Comparison of ENCODE assay signal across 13 mouse cellular contexts in genomic region chr12:76015026-76015425, GRCm38 (mm10).
DNase-seq lines count a peak whose midpoint lies in the region; ATAC-seq and TF ChIP-seq lines count a peak whose summit lies in the region.
"Had no signal": no experiment of that assay in that cellular context is flagged by ENCODE, and none has a peak within 500 bp of the region (broad histone marks: within the 10 kb centered on the region; RNA-seq: fewer than 3 reads in every experiment).

No protein-coding gene starts in this region.

- no peaks in the 10 kb centered on the region for H3K79me2 ChIP-seq in C2C12 (ENCODE audit: control insufficient read depth, insufficient read depth)
- H3K79me2 ChIP-seq in myocyte (ENCODE audit: control insufficient read depth, insufficient read depth), result no peaks in the 10 kb centered on the region

- H3K4me2 ChIP-seq in embryonic facial prominence, embryonic 14.5 days (ENCODE audit: low read depth, low read length), result no peak overlapping the region
- H3K4me2 ChIP-seq in lung, embryonic 14.5 days, result no peak overlapping the region; the same call in 1 of the 2 replicates
- H3K4me2 ChIP-seq in myocyte (ENCODE audit: low read depth), result peak overlapping the region; percentile 37
- H3K4me2 ChIP-seq: heart, embryonic 12.5 days; neural tube, embryonic 12.5 days had no signal

- no peak overlapping the region for H3K9ac ChIP-seq in embryonic facial prominence, embryonic 14.5 days (ENCODE audit: low read depth, low read length)
- no peak overlapping the region for H3K9ac ChIP-seq in lung, embryonic 14.5 days
- H3K9ac ChIP-seq: heart, embryonic 12.5 days; neural tube, embryonic 12.5 days had no signal

- H3K4me3 ChIP-seq in C2C12 (ENCODE audit: insufficient read depth, poor library complexity, severe bottlenecking), result no peak overlapping the region
- H3K4me3 ChIP-seq in embryonic facial prominence, embryonic 14.5 days (ENCODE audit: low read depth, low read length), result no peak overlapping the region
- no peak overlapping the region for H3K4me3 ChIP-seq in lung, embryonic 14.5 days (ENCODE audit: low read depth, low read length)
- H3K4me3 ChIP-seq in myocyte, result no peak overlapping the region
- H3K4me3 ChIP-seq: heart, embryonic 12.5 days; left cerebral cortex, adult 2 months; neural tube, embryonic 12.5 days had no signal

- 64% methylated on average over 15 of the region's 15 CpGs for WGBS in embryonic facial prominence, embryonic 14.5 days
- WGBS in lung, embryonic 14.5 days, result 65% methylated on average over 14 of the region's 15 CpGs

- no peaks in the 10 kb centered on the region for H3K79me3 ChIP-seq in C2C12 (ENCODE audit: low read depth)

- TF ChIP-seq POLR2A in myocyte (IDR thresholded peaks at IDR 0.05; ENCODE audit: insufficient read length, low read depth), result no peak

- peak overlapping the region; percentile 40 for H3K27ac ChIP-seq in embryonic facial prominence, embryonic 14.5 days (replicated peaks; ENCODE audit: low read depth, low read length)
- peak overlapping the region; percentile 59; the same call in 1 of the 2 replicates for H3K27ac ChIP-seq in lung, embryonic 14.5 days (ENCODE audit: low read depth)
- H3K27ac ChIP-seq: left cerebral cortex, adult 2 months; neural tube, embryonic 12.5 days had no signal

- no peaks in the 10 kb centered on the region for H3K4me1 ChIP-seq in embryonic facial prominence, embryonic 14.5 days (ENCODE audit: control insufficient read depth, insufficient read depth, low read length)
- no peaks in the 10 kb centered on the region for H3K4me1 ChIP-seq in lung, embryonic 14.5 days (ENCODE audit: insufficient read depth)
- H3K4me1 ChIP-seq: heart, embryonic 12.5 days; neural tube, embryonic 12.5 days had no signal

- no peak overlapping the region for H3ac ChIP-seq in C2C12 (ENCODE audit: control insufficient read depth, insufficient read length, low read depth)
- no peak overlapping the region for H3ac ChIP-seq in myocyte (ENCODE audit: control insufficient read depth, insufficient read length)

- H3K36me3 ChIP-seq in C2C12 (ENCODE audit: control insufficient read depth, insufficient read depth) (peaks cover 13% of the 10 kb centered on the region), myocyte (ENCODE audit: control insufficient read depth, insufficient read depth) (no peaks in the 10 kb centered on the region)
- H3K36me3 ChIP-seq in embryonic facial prominence, embryonic 14.5 days (ENCODE audit: control insufficient read depth, insufficient read depth, low read length), result 0 out of 2 replicates have a peak, but pooled peaks cover 5% of the 10 kb centered on the region
- H3K36me3 ChIP-seq in lung, embryonic 14.5 days (ENCODE audit: insufficient read depth), result 0 out of 2 replicates have a peak, but pooled peaks cover 8% of the 10 kb centered on the region

- H3K27me3 ChIP-seq in C2C12 (ENCODE audit: control insufficient read depth, insufficient read depth, insufficient read length), result no peaks in the 10 kb centered on the region
- no peaks in the 10 kb centered on the region for H3K27me3 ChIP-seq in embryonic facial prominence, embryonic 14.5 days (replicated peaks; ENCODE audit: control insufficient read depth, insufficient read depth, low read length)
- H3K27me3 ChIP-seq in lung, embryonic 14.5 days (ENCODE audit: insufficient read depth, low read length), result no peaks in the 10 kb centered on the region
- no peaks in the 10 kb centered on the region for H3K27me3 ChIP-seq in myocyte (ENCODE audit: control insufficient read depth, insufficient read depth, insufficient read length)
- H3K27me3 ChIP-seq: heart, embryonic 12.5 days; neural tube, embryonic 12.5 days had no signal

- no peak for TF ChIP-seq CTCF in C2C12 (IDR thresholded peaks at IDR 0.05; ENCODE audit: control insufficient read depth, insufficient read depth, insufficient read length)
- no peak for TF ChIP-seq CTCF in lung, embryonic 14.5 days (IDR thresholded peaks at IDR 0.05; ENCODE audit: low read depth)

- peak; percentile 13 for DNase-seq in embryonic facial prominence, embryonic 14.5 days (ENCODE audit: low spot score)
- no peak for DNase-seq in lung, embryonic 14.5 days
- DNase-seq in spleen, postnatal 36 days (ENCODE audit: low spot score in 2 of 2), result no peak
- DNase-seq in left cerebral cortex, adult 9 months (ENCODE audit: low spot score in 2 of 2), result no peak
- no peak for DNase-seq in thymus, postnatal 14 days
- DNase-seq: midbrain, embryonic 14.5 days had no signal

- H3K9me3 ChIP-seq in embryonic facial prominence, embryonic 14.5 days (ENCODE audit: control insufficient read depth, low read length), result no peaks in the 10 kb centered on the region
- no peaks in the 10 kb centered on the region for H3K9me3 ChIP-seq in lung, embryonic 14.5 days (ENCODE audit: low read depth, low read length)
- H3K9me3 ChIP-seq: neural tube, embryonic 12.5 days had no signal

- peak; percentile 28; the same call in 1 of the 2 replicates for ATAC-seq in embryonic facial prominence, embryonic 14.5 days (ENCODE audit: low read depth)
- no peak for ATAC-seq in lung, embryonic 14.5 days (ENCODE audit: insufficient read depth)
- ATAC-seq: CD4-positive, CD25-positive, alpha-beta regulatory T cell, adult 4 months; hindbrain, embryonic 16.5 days had no signal

TF ChIP-seq in C2C12, 6 proteins besides CTCF, POLR2A, EP300 and RAD21:
- peak; percentile 26 for TF ChIP-seq MYOD1 (IDR thresholded peaks at IDR 0.05; ENCODE audit: control insufficient read depth, insufficient read length, low read depth)
- TF ChIP-seq USF1 (IDR thresholded peaks at IDR 0.05; ENCODE audit: low read depth), result peak; percentile 33
- TF ChIP-seq MAX (IDR thresholded peaks at IDR 0.05), result no peak
- TF ChIP-seq CEBPB (IDR thresholded peaks at IDR 0.05; ENCODE audit: low read depth), result no peak

TF ChIP-seq in myocyte, 11 proteins besides CTCF, POLR2A, EP300 and RAD21:
- TF ChIP-seq USF1 (IDR thresholded peaks at IDR 0.05; ENCODE audit: low read depth) (peak; percentile 22), REST (IDR thresholded peaks at IDR 0.05; ENCODE audit: insufficient read depth, insufficient read length) (no peak)
